Mouse (Mus musculus): ENCODE data around the gene Rrp9.

- no peak for TF ChIP-seq CTCF (IDR thresholded peaks at IDR 0.05 in 2 of 3, conservative IDR thresholded peaks at IDR 0.05 in 1 of 3; ENCODE audit: control insufficient read depth in 1 of 3, insufficient read depth in 1 of 3, low read depth in 2 of 3, low read length in 3 of 3, poor library complexity in 1 of 3, severe bottlenecking in 1 of 3)
- TF ChIP-seq JUND (IDR thresholded peaks at IDR 0.05; ENCODE audit: low read depth, low read length), result no peak
- no peak for TF ChIP-seq TAL1 (IDR thresholded peaks at IDR 0.05; ENCODE audit: low read length)
- TF ChIP-seq ZNF384 (IDR thresholded peaks at IDR 0.05; ENCODE audit: low read depth, low read length), result no peak
- no peak for TF ChIP-seq MAFK (IDR thresholded peaks at IDR 0.05; ENCODE audit: borderline replicate concordance, low read depth, low read length)
- no peak for TF ChIP-seq EP300 (IDR thresholded peaks at IDR 0.05; ENCODE audit: low read depth in 1 of 2, low read length in 2 of 2)
Measured at GRCm38 (mm10) chr9:106481075-106481474, 5.3 kb downstream of the Rrp9 start.
